Mouse (Mus musculus): ENCODE measurements at regions not wholly inside any gene's neighbourhood (a gene's known extent, or its start where the extent isn't known, plus 50 kb on each side); places are given as distances from the start of the nearest gene placed in this dataset.

DNA sequence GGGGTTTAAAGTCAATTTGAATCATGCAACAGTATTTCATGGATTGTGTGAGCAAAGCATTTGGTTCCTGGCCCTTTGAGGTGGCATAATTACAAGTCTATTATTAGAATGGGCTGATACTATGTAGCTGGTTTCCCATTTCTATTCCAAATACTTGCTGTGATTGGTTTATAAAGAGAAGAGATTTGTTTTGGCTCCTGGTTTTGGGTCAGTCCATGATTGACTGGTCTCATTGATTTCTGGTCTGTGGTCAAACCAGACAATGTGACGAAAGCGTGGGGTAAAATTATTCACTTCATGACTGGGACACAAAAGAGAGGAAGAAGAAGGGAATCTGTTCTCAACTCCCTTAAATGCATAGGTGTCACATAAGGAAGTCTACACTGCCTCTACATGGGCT lies 147.0 kb upstream of the Dlgap1 start:
- TF ChIP-seq CTCF (IDR thresholded peaks at IDR 0.05; ENCODE audit: extremely low read depth, insufficient read length, insufficient replicate concordance, low read depth, low read length) (no peak), POLR2A (IDR thresholded peaks at IDR 0.05; ENCODE audit: low read depth, low read length) (no peak)

All from small intestine, adult 2 months (tissue).